Mouse (Mus musculus) MEL (cell line): ENCODE data around the gene Hinfp. TPM values are rescaled to one million over a fixed set of nuclear protein-coding genes. Genes with fewer than 3 reads are reported as not detected.

Experiments
- DNase-seq: peaks from one replicate; pipeline ENCODE4 v3.0.0; 2011; ENCODE audit warnings: low read depth, low spot score
- H3K27ac ChIP-seq: 2 replicates; pipeline ENCODE4 v1.5.1; 2012; ENCODE audit warnings: low read depth, mild to moderate bottlenecking, control low read depth, low read length, moderate library complexity; ENCODE audit not compliant: control insufficient read depth
- H3K27me3 ChIP-seq, 2 experiments: fragments of 150-350 bp in 1 of 2; sonication (generic) in 1 of 2; 2 replicates each; pipeline ENCODE4 v1.6.1; 2012; ENCODE audit warnings: low read length in 2 of 2, mild to moderate bottlenecking in 2 of 2, improper control_type of control experiment in 1 of 2, moderate library complexity in 1 of 2; ENCODE audit not compliant: insufficient read depth in 2 of 2, control insufficient read depth in 1 of 2
- H3K36me3 ChIP-seq, 2 experiments: 2 replicates each; pipeline ENCODE4 v1.6.1; 2012 to 2014; ENCODE audit warnings: low read length in 2 of 2, improper control_type of control experiment in 1 of 2, inconsistent platforms in 1 of 2, mild to moderate bottlenecking in 1 of 2; ENCODE audit not compliant: insufficient read depth in 2 of 2, control insufficient read depth in 1 of 2
- H3K4me1 ChIP-seq, 2 experiments: fragments of 150-350 bp in 1 of 2; sonication (generic) in 1 of 2; 2 replicates each; pipeline ENCODE4 v1.6.1; 2012; ENCODE audit warnings: low read length in 2 of 2, improper control_type of control experiment in 1 of 2, mild to moderate bottlenecking in 1 of 2; ENCODE audit not compliant: insufficient read depth in 2 of 2, control insufficient read depth in 1 of 2
- H3K4me3 ChIP-seq, 2 experiments: fragments of 150-350 bp in 1 of 2; sonication (generic) in 1 of 2; 2 replicates each; pipeline ENCODE4 v1.5.1; 2012; ENCODE audit warnings: low read depth in 2 of 2, low read length in 2 of 2, mild to moderate bottlenecking in 2 of 2, moderate library complexity in 2 of 2, control low read depth in 1 of 2, improper control_type of control experiment in 1 of 2; ENCODE audit not compliant: control insufficient read depth in 1 of 2, insufficient read depth in 1 of 2
- H3K79me2 ChIP-seq: 2 replicates; pipeline ENCODE4 v1.6.1; 2012; ENCODE audit warnings: mild to moderate bottlenecking, low read length, moderate library complexity; ENCODE audit not compliant: control insufficient read depth, poor library complexity, insufficient read depth
- H3K9ac ChIP-seq: 2 replicates; pipeline ENCODE4 v1.6.1; 2012; ENCODE audit warnings: low read depth, mild to moderate bottlenecking, control low read depth, low read length, moderate library complexity; ENCODE audit not compliant: control insufficient read depth, poor library complexity, severe bottlenecking
- H3K9me3 ChIP-seq: fragments of 150-350 bp; sonication (generic); replicated peaks from 2 replicates; pipeline ENCODE4 v1.6.1; 2012; ENCODE audit warnings: mild to moderate bottlenecking, low read length, improper control_type of control experiment, moderate library complexity; ENCODE audit not compliant: insufficient read depth
- BHLHE40 ChIP-seq: IDR thresholded peaks from 2 replicates; pipeline ENCODE4 v1.6.1; 2012; ENCODE audit warnings: low read depth, mild to moderate bottlenecking, inconsistent platforms, low read length, improper control_type of control experiment, borderline replicate concordance
- CHD1 ChIP-seq: IDR thresholded peaks from 2 replicates; pipeline ENCODE4 v1.6.1; 2012; ENCODE audit warnings: low read depth, mild to moderate bottlenecking, inconsistent platforms, low read length, improper control_type of control experiment
- CHD2 ChIP-seq: IDR thresholded peaks from 2 replicates; pipeline ENCODE4 v1.6.1; 2011; ENCODE audit warnings: low read length, improper control_type of control experiment
- CTCF ChIP-seq, 3 experiments: IDR thresholded peaks in 2 of 3; conservative IDR thresholded peaks in 1 of 3; 2 replicates each; pipeline ENCODE4 v1.5.1; 2011 to 2012; ENCODE audit warnings: low read length in 3 of 3, low read depth in 2 of 3, mild to moderate bottlenecking in 2 of 3, improper control_type of control experiment in 1 of 3, inconsistent platforms in 1 of 3, mixed read lengths in 1 of 3, moderate library complexity in 1 of 3; ENCODE audit not compliant: control insufficient read depth in 1 of 3, insufficient read depth in 1 of 3, poor library complexity in 1 of 3, severe bottlenecking in 1 of 3
- ETS1 ChIP-seq: IDR thresholded peaks from 2 replicates; pipeline ENCODE4 v1.6.1; 2012; ENCODE audit warnings: low read depth, mild to moderate bottlenecking, inconsistent platforms, low read length, improper control_type of control experiment, moderate library complexity
- HCFC1 ChIP-seq: IDR thresholded peaks from 2 replicates; pipeline ENCODE4 v1.6.1; 2012; ENCODE audit warnings: low read depth, mild to moderate bottlenecking, inconsistent platforms, low read length, improper control_type of control experiment, moderate library complexity
- JUND ChIP-seq: IDR thresholded peaks from 2 replicates; pipeline ENCODE4 v1.6.1; 2011; ENCODE audit warnings: low read depth, mild to moderate bottlenecking, improper control_type of control experiment, low read length
- KAT2A ChIP-seq: conservative IDR thresholded peaks from 2 replicates; pipeline ENCODE4 v1.6.1; 2012; ENCODE audit warnings: low read depth, low read length, improper control_type of control experiment, inconsistent platforms
- MAFK ChIP-seq: IDR thresholded peaks from 2 replicates; pipeline ENCODE4 v1.6.1; 2011; ENCODE audit warnings: low read depth, mild to moderate bottlenecking, low read length, improper control_type of control experiment, borderline replicate concordance
- MAX ChIP-seq: IDR thresholded peaks from 2 replicates; pipeline ENCODE4 v1.6.1; 2011; ENCODE audit warnings: low read length, improper control_type of control experiment
- MXI1 ChIP-seq: IDR thresholded peaks from 2 replicates; pipeline ENCODE4 v1.6.1; 2011; ENCODE audit warnings: mild to moderate bottlenecking, low read depth, low read length, improper control_type of control experiment
- MYC ChIP-seq: IDR thresholded peaks from 2 replicates; pipeline ENCODE4 v1.6.1; 2011; ENCODE audit warnings: low read depth, mild to moderate bottlenecking, low read length, improper control_type of control experiment, moderate library complexity
- NRF1 ChIP-seq: IDR thresholded peaks from 2 replicates; pipeline ENCODE4 v1.6.1; 2014; ENCODE audit warnings: low read depth, mild to moderate bottlenecking, inconsistent platforms, low read length, improper control_type of control experiment, moderate library complexity; ENCODE audit not compliant: poor library complexity, insufficient read depth, severe bottlenecking
- POLR2A ChIP-seq, 2 experiments: IDR thresholded peaks; 2 replicates each; pipeline ENCODE4 v1.6.1; 2011 to 2012; ENCODE audit warnings: low read length in 2 of 2, mild to moderate bottlenecking in 2 of 2, control low read depth in 1 of 2, improper control_type of control experiment in 1 of 2, low read depth in 1 of 2, moderate library complexity in 1 of 2; ENCODE audit not compliant: control insufficient read depth in 1 of 2, insufficient read depth in 1 of 2, poor library complexity in 1 of 2
- POLR2AphosphoS2 ChIP-seq: IDR thresholded peaks from 2 replicates; pipeline ENCODE4 v1.6.1; 2011; ENCODE audit warnings: low read length, improper control_type of control experiment
- POLR2AphosphoS5 ChIP-seq: IDR thresholded peaks from 2 replicates; pipeline ENCODE4 v1.6.1; 2012; ENCODE audit warnings: low read depth, borderline replicate concordance, mild to moderate bottlenecking, inconsistent platforms, low read length, moderate library complexity, mixed read lengths
- RAD21 ChIP-seq: IDR thresholded peaks from 2 replicates; pipeline ENCODE4 v1.6.1; 2011; ENCODE audit warnings: mild to moderate bottlenecking, low read depth, low read length, improper control_type of control experiment
- TAL1 ChIP-seq: IDR thresholded peaks from 2 replicates; pipeline ENCODE4 v1.6.1; 2012; ENCODE audit warnings: mild to moderate bottlenecking, inconsistent platforms, low read length, moderate library complexity, mixed read lengths
- UBTF ChIP-seq: IDR thresholded peaks from 2 replicates; pipeline ENCODE4 v1.6.1; 2012; ENCODE audit warnings: low read depth, mild to moderate bottlenecking, inconsistent platforms, low read length, improper control_type of control experiment, moderate library complexity, borderline replicate concordance; ENCODE audit not compliant: insufficient read depth
- ZC3H11A ChIP-seq: IDR thresholded peaks from 2 replicates; pipeline ENCODE4 v1.6.1; 2012; ENCODE audit warnings: low read depth, mild to moderate bottlenecking, inconsistent platforms, low read length, improper control_type of control experiment
- polyA plus RNA-seq, 2 experiments: library from polyadenylated mRNA; stranded (reverse) in 1 of 2; unstranded in 1 of 2; fragments of >175 nt in 1 of 2; fragments of >200 nt in 1 of 2; gene quantifications; 2 replicates each; pipeline versions ENCODE4 v1.2.1 to v1.2.4; 2012; ENCODE audit warnings: low replicate concordance in 2 of 2, low read depth in 1 of 2; ENCODE audit not compliant: insufficient read length in 2 of 2, insufficient read depth in 1 of 2, missing spikeins in 1 of 2
- total RNA-seq: library from RNA; depleted of rRNA; stranded (reverse); fragments of 300-350 nt; gene quantifications from 2 replicates; pipeline ENCODE4 v1.2.3, GENCODE M21; 2012

The Hinfp gene
- total and polyA plus RNA-seq, 3 experiments, result 16.4 to 31.3 TPM; not detected in 1

DNA sequence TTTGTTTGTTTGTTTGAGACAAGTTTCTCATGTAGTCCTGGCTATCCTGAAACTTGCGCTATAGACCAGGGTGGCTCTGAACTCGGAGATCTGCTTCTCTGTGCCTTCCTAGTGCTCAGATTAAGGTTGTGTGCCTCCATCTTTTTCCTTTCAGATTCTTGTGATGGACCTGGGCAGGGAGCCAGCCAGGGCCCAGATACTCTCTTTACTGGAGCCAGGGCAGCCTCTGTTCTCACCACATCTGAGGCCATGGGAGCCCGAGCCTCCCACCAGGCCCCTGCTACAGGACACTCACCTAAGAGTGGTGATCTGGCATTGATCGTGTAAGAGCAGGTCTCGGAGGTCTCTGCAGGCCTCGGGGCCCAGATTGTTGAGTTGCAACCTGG is 50.3 kb downstream of the Hinfp start:
- H3K9me3 ChIP-seq, result no peaks in the 10 kb centered on the region
- DNase-seq, result no peak
- no peak for TF ChIP-seq MAFK
- no peak for TF ChIP-seq POLR2AphosphoS2
- TF ChIP-seq UBTF, result no peak
- TF ChIP-seq BHLHE40, result no peak
- TF ChIP-seq MAX, result no peak
- TF ChIP-seq TAL1, result no peak
- no peak for TF ChIP-seq ETS1
- no peak for TF ChIP-seq HCFC1
- TF ChIP-seq JUND, result no peak
- TF ChIP-seq CHD1, result no peak
- TF ChIP-seq MYC, result no peak
- no peak for TF ChIP-seq POLR2AphosphoS5
- no peak for TF ChIP-seq CHD2
- TF ChIP-seq, all 39 proteins: peak for 0
- Histone ChIP-seq H3K4me3 (no peak overlapping the region), H3K4me1 (peaks cover 0 to 8% of the 10 kb centered on the region in 2 experiments; a peak in 2 of 4 replicates), H3K36me3 (peaks cover 0 to 5% of the 10 kb centered on the region in 2 experiments; a peak in 2 of 4 replicates), H3K27ac (no peak overlapping the region), H3K27me3 (no peaks in the 10 kb centered on the region), H3K79me2 (no peaks in the 10 kb centered on the region), H3K9ac (no peak overlapping the region)

- DNase-seq, result no peak
- no peak overlapping the region for H3K4me3 ChIP-seq
- no peaks in the 10 kb centered on the region for H3K9me3 ChIP-seq
- peaks cover 0 to 7% of the 10 kb centered on the region in 2 experiments; a peak in 2 of 4 replicates for H3K36me3 ChIP-seq
- H3K4me1 ChIP-seq, result peaks cover 0 to 11% of the 10 kb centered on the region in 2 experiments; a peak in 2 of 4 replicates
- no peak overlapping the region for H3K9ac ChIP-seq
- TF ChIP-seq POLR2A (IDR thresholded peaks at IDR 0.05; ENCODE audit: control insufficient read depth in 1 of 2, insufficient read depth in 1 of 2, low read depth in 1 of 2, low read length in 2 of 2, poor library complexity in 1 of 2), result no peak
- no peak for TF ChIP-seq MXI1
- TF ChIP-seq CTCF (IDR thresholded peaks at IDR 0.05 in 2 of 3, conservative IDR thresholded peaks at IDR 0.05 in 1 of 3; ENCODE audit: control insufficient read depth in 1 of 3, insufficient read depth in 1 of 3, low read depth in 2 of 3, low read length in 3 of 3, poor library complexity in 1 of 3, severe bottlenecking in 1 of 3), result no peak
- TF ChIP-seq ZC3H11A, result no peak
- TF ChIP-seq RAD21, result no peak
- TF ChIP-seq NRF1, result no peak
- TF ChIP-seq KAT2A, result no peak
- no peak for TF ChIP-seq MAFK
- TF ChIP-seq POLR2AphosphoS5, result no peak
- TF ChIP-seq BHLHE40, result no peak
- TF ChIP-seq, all 39 proteins: peak for 0
- Histone ChIP-seq H3K27me3 (no peaks in the 10 kb centered on the region), H3K79me2 (no peaks in the 10 kb centered on the region), H3K27ac (no peak overlapping the region)
Observed at GRCm38 (mm10) chr9:44254508-44255135, 50.8 kb downstream of the Hinfp start.
